Mouse (Mus musculus) thymus, postnatal 14 days (tissue): ENCODE results near the gene Gm21411.
"Not testable (repeated sequence)": the region's sequence is repeated elsewhere in the genome, so short reads cannot be mapped to it uniquely, and the experiment has no call there.

Source experiments
- DNase-seq: peaks from one replicate; pipeline ENCODE4 v3.0.0; 2021

The Gm21411 gene

GRCm38 (mm10) chr4:146909386-146910137 lies at the start of gene Gm21411:
TSS of gene Gm21411 (minus strand) at chr4:146909590.
- DNase-seq, result not testable (repeated sequence)

GRCm38 (mm10) chr4:146941691-146942090 lies 32.3 kb upstream of the Gm21411 start:
- not testable (repeated sequence) for DNase-seq

- DNase-seq, result no peak
Observed at GRCm38 (mm10) chr4:146932311-146933082, 23.1 kb upstream of the Gm21411 start.

- DNase-seq, result no peak
Observed at GRCm38 (mm10) chr4:146915196-146915595, 5.8 kb upstream of the Gm21411 start.

GRCm38 (mm10) chr4:146908131-146908530 lies 1.3 kb downstream of the Gm21411 start:
- not testable (repeated sequence) for DNase-seq

GRCm38 (mm10) chr4:146904782-146905181 lies 4.6 kb downstream of the Gm21411 start:
- not testable (repeated sequence) for DNase-seq

GRCm38 (mm10) chr4:146903126-146903525 lies 6.3 kb downstream of the Gm21411 start:
- DNase-seq, result not testable (repeated sequence)
